15 mouse cellular contexts compared by ENCODE assay signal in the genomic region with DNA sequence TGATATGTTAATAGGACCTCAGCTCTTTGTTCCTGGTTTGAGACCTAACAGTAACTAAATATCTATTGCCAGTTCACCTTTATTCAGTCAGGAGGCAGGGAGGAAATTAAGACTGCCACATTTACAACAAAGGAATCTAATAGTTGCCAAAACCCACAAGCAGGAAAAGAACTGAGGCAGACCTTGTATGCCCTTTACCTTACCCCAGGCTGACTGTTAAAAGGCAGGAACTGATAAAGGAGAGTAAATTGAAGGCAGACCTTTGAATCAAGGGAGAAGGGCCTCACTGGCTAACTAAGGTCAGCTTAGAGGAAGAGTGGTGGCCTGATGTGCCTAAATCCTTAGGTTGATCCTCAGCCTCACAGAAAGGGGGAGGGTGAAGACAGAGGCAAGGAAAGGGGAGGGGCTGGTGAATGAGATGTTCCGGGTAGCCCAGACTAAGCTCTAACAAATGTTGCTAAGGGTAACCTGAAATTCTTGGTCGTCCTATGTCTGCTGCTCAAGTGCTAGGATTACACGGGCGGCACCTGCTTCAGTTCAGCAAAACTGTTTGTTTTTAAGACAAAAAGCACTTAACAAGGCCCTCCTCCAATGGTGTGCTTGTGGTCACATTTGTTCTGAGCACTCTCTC. TPM values are rescaled to one million over a fixed set of nuclear protein-coding genes. Genes with fewer than 3 reads are reported as not detected.
A peak's percentile ranks its signal among the peaks of the same experiment; 100 is the strongest.
DNase-seq lines count a peak whose midpoint lies in the region; ATAC-seq and TF ChIP-seq lines count a peak whose summit lies in the region.
"Had no signal": no experiment of that assay in that cellular context is flagged by ENCODE, and none has a peak within 500 bp of the region (broad histone marks: within the 10 kb centered on the region; RNA-seq: fewer than 3 reads in every experiment).

No protein-coding gene starts in this region.

- no peaks in the 10 kb centered on the region for H3K9me3 ChIP-seq in forebrain, postnatal 0 days (ENCODE audit: low read length)
- no peaks in the 10 kb centered on the region for H3K9me3 ChIP-seq in forebrain, embryonic 16.5 days (ENCODE audit: control insufficient read depth, low read length)
- H3K9me3 ChIP-seq in midbrain, embryonic 11.5 days (ENCODE audit: control insufficient read depth, low read length), result no peaks in the 10 kb centered on the region
- no peaks in the 10 kb centered on the region for H3K9me3 ChIP-seq in midbrain, postnatal 0 days (ENCODE audit: low read length)
- no peaks in the 10 kb centered on the region for H3K9me3 ChIP-seq in limb, embryonic 12.5 days
- H3K9me3 ChIP-seq in lung, postnatal 0 days (ENCODE audit: low read length), result no peaks in the 10 kb centered on the region
- H3K9me3 ChIP-seq: heart, embryonic 12.5 days; neural tube, embryonic 15.5 days had no signal

- H3K27me3 ChIP-seq in forebrain, postnatal 0 days (ENCODE audit: insufficient read depth, low read length), result no peaks in the 10 kb centered on the region
- H3K27me3 ChIP-seq in forebrain, embryonic 16.5 days (replicated peaks; ENCODE audit: control insufficient read depth, insufficient read depth, low read length), result no peaks in the 10 kb centered on the region
- H3K27me3 ChIP-seq in midbrain, embryonic 11.5 days (ENCODE audit: control insufficient read depth, insufficient read depth, low read length), result no peaks in the 10 kb centered on the region
- no peaks in the 10 kb centered on the region for H3K27me3 ChIP-seq in midbrain, postnatal 0 days (ENCODE audit: insufficient read depth, low read length)
- no peaks in the 10 kb centered on the region for H3K27me3 ChIP-seq in limb, embryonic 12.5 days
- no peaks in the 10 kb centered on the region for H3K27me3 ChIP-seq in lung, postnatal 0 days (replicated peaks; ENCODE audit: insufficient read depth, low read length)
- H3K27me3 ChIP-seq: heart, embryonic 12.5 days; neural tube, embryonic 15.5 days had no signal

- H3K4me3 ChIP-seq in forebrain, postnatal 0 days (ENCODE audit: low read depth, low read length), result no peak overlapping the region
- H3K4me3 ChIP-seq in forebrain, embryonic 16.5 days (replicated peaks; ENCODE audit: low read length), result no peak overlapping the region
- no peak overlapping the region for H3K4me3 ChIP-seq in midbrain, embryonic 11.5 days (ENCODE audit: low read depth, low read length)
- no peak overlapping the region for H3K4me3 ChIP-seq in midbrain, postnatal 0 days (ENCODE audit: low read depth, low read length)
- H3K4me3 ChIP-seq in limb, embryonic 12.5 days (replicated peaks), result no peak overlapping the region
- no peak overlapping the region for H3K4me3 ChIP-seq in lung, postnatal 0 days (ENCODE audit: low read depth, low read length)
- H3K4me3 ChIP-seq: gastrocnemius, adult 2 months; heart, embryonic 12.5 days; neural tube, embryonic 15.5 days had no signal

- H3K9ac ChIP-seq in forebrain, postnatal 0 days, result no peak overlapping the region
- no peak overlapping the region for H3K9ac ChIP-seq in forebrain, embryonic 16.5 days (replicated peaks; ENCODE audit: low read depth, low read length)
- H3K9ac ChIP-seq in midbrain, embryonic 11.5 days (ENCODE audit: low read length), result no peak overlapping the region
- no peak overlapping the region for H3K9ac ChIP-seq in midbrain, postnatal 0 days (replicated peaks; ENCODE audit: low read length, poor library complexity, severe bottlenecking)
- no peak overlapping the region for H3K9ac ChIP-seq in limb, embryonic 12.5 days (replicated peaks)
- no peak overlapping the region for H3K9ac ChIP-seq in lung, postnatal 0 days (replicated peaks; ENCODE audit: low read depth)
- H3K9ac ChIP-seq: heart, embryonic 12.5 days; neural tube, embryonic 15.5 days had no signal

- no peak overlapping the region for H3K4me2 ChIP-seq in forebrain, postnatal 0 days (ENCODE audit: low read depth)
- H3K4me2 ChIP-seq in forebrain, embryonic 16.5 days (ENCODE audit: low read length), result no peak overlapping the region
- no peak overlapping the region for H3K4me2 ChIP-seq in midbrain, embryonic 11.5 days
- H3K4me2 ChIP-seq in midbrain, postnatal 0 days (ENCODE audit: low read depth, low read length, poor library complexity, severe bottlenecking), result no peak overlapping the region
- H3K4me2 ChIP-seq in limb, embryonic 12.5 days, result no peak overlapping the region
- no peak overlapping the region for H3K4me2 ChIP-seq in lung, postnatal 0 days (replicated peaks; ENCODE audit: low read depth, low read length)
- H3K4me2 ChIP-seq: heart, embryonic 12.5 days; neural tube, embryonic 15.5 days had no signal

- 9% methylated on average over 4 of the region's 4 CpGs for WGBS in forebrain, postnatal 0 days
- 5% methylated on average over 4 of the region's 4 CpGs for WGBS in forebrain, embryonic 16.5 days
- WGBS in midbrain, embryonic 11.5 days, result 12% methylated on average over 4 of the region's 4 CpGs
- WGBS in midbrain, postnatal 0 days, result 15% methylated on average over 4 of the region's 4 CpGs
- 23% methylated on average over 4 of the region's 4 CpGs for WGBS in limb, embryonic 12.5 days
- WGBS in lung, postnatal 0 days, result 39% methylated on average over 4 of the region's 4 CpGs

- no peak for TF ChIP-seq EP300 in lung, postnatal 0 days (IDR thresholded peaks at IDR 0.05)

- DNase-seq in forebrain, postnatal 0 days, result no peak
- no peak for DNase-seq in midbrain, embryonic 11.5 days (ENCODE audit: low spot score, missing footprints)
- no peak for DNase-seq in midbrain, postnatal 0 days (ENCODE audit: low spot score)
- DNase-seq in lung, postnatal 0 days (ENCODE audit: low spot score), result no peak
- DNase-seq in lung, postnatal 36 days, result no peak
- DNase-seq: cerebellum, adult 11 months; gastrocnemius, adult 2 months; heart, postnatal 4 days; kidney, adult 11 months; retina, postnatal 1 day had no signal

- no peak overlapping the region for H3K27ac ChIP-seq in forebrain, postnatal 0 days (ENCODE audit: low read depth, low read length)
- no peak overlapping the region for H3K27ac ChIP-seq in forebrain, embryonic 16.5 days (ENCODE audit: low read length)
- H3K27ac ChIP-seq in midbrain, embryonic 11.5 days (ENCODE audit: low read depth, low read length), result no peak overlapping the region
- H3K27ac ChIP-seq in midbrain, postnatal 0 days (ENCODE audit: low read depth, low read length), result no peak overlapping the region
- H3K27ac ChIP-seq in limb, embryonic 12.5 days, result peak overlapping the region; percentile 35; the same call in 1 of the 2 replicates
- H3K27ac ChIP-seq in lung, postnatal 0 days (ENCODE audit: low read length), result no peak overlapping the region
- H3K27ac ChIP-seq: gastrocnemius, adult 2 months; neural tube, embryonic 15.5 days had no signal

- no peaks in the 10 kb centered on the region for H3K36me3 ChIP-seq in forebrain, postnatal 0 days (ENCODE audit: insufficient read depth)
- no peaks in the 10 kb centered on the region for H3K36me3 ChIP-seq in forebrain, embryonic 16.5 days (ENCODE audit: control insufficient read depth, insufficient read depth)
- no peaks in the 10 kb centered on the region for H3K36me3 ChIP-seq in midbrain, embryonic 11.5 days (ENCODE audit: control insufficient read depth, insufficient read depth, low read length)
- H3K36me3 ChIP-seq in midbrain, postnatal 0 days (ENCODE audit: insufficient read depth, low read length), result no peaks in the 10 kb centered on the region
- no peaks in the 10 kb centered on the region for H3K36me3 ChIP-seq in limb, embryonic 12.5 days
- no peaks in the 10 kb centered on the region for H3K36me3 ChIP-seq in lung, postnatal 0 days (ENCODE audit: insufficient read depth, low read length)
- H3K36me3 ChIP-seq: heart, embryonic 12.5 days; neural tube, embryonic 15.5 days had no signal

- ATAC-seq in forebrain, postnatal 0 days, result peak; percentile 62; the same call in 1 of the 2 replicates
- ATAC-seq in forebrain, embryonic 16.5 days, result no peak
- peak; percentile 66 for ATAC-seq in midbrain, embryonic 11.5 days (ENCODE audit: low FRiP score)
- no peak for ATAC-seq in midbrain, postnatal 0 days (ENCODE audit: low FRiP score)
- ATAC-seq in limb, embryonic 12.5 days (ENCODE audit: insufficient number of reproducible peaks, insufficient read depth, low FRiP score, low TSS enrichment, low read depth), result no peak; the same call in 1 of the 2 replicates
- no peak for ATAC-seq in lung, postnatal 0 days
- ATAC-seq in granulocyte monocyte progenitor cell, adult 5-6 weeks (replicated peaks; ENCODE audit: poor library complexity, severe bottlenecking), result no peak

- H3K4me1 ChIP-seq in forebrain, postnatal 0 days (ENCODE audit: insufficient read depth), result no peaks in the 10 kb centered on the region
- H3K4me1 ChIP-seq in forebrain, embryonic 16.5 days (replicated peaks; ENCODE audit: control insufficient read depth, insufficient read depth, low read length), result no peaks in the 10 kb centered on the region
- peaks cover 4% of the 10 kb centered on the region for H3K4me1 ChIP-seq in midbrain, embryonic 11.5 days (ENCODE audit: control insufficient read depth, insufficient read depth, low read length)
- H3K4me1 ChIP-seq in midbrain, postnatal 0 days (ENCODE audit: insufficient read depth, low read length), result no peaks in the 10 kb centered on the region
- H3K4me1 ChIP-seq in limb, embryonic 12.5 days (replicated peaks), result peaks cover 55% of the 10 kb centered on the region
- H3K4me1 ChIP-seq in lung, postnatal 0 days (ENCODE audit: insufficient read depth, low read depth, low read length), result no peaks in the 10 kb centered on the region
- H3K4me1 ChIP-seq: neural tube, embryonic 15.5 days had no signal

- TF ChIP-seq CTCF in forebrain, postnatal 0 days (IDR thresholded peaks at IDR 0.05; ENCODE audit: low read depth), result no peak
- TF ChIP-seq CTCF in midbrain, postnatal 0 days (IDR thresholded peaks at IDR 0.05), result no peak
- no peak for TF ChIP-seq CTCF in lung, postnatal 0 days (IDR thresholded peaks at IDR 0.05)

RNA-seq across cellular contexts. Expression of a gene that starts 16.1 kb away (rescaled TPM):
- 24.7 and 32.8 TPM in 2 replicates for total RNA-seq in forebrain, postnatal 0 days (2014; rRNA removed)
- 19.4 and 28.8 TPM in 2 replicates for polyA plus RNA-seq in forebrain, postnatal 0 days (2015; fragmentation: Nextera tagmentation; extraction: Ambion mirVana)
- polyA plus RNA-seq in forebrain, embryonic 16.5 days (2015; fragmentation: Nextera tagmentation; extraction: Ambion mirVana), result 45.1 and 56.0 TPM in 2 replicates
- polyA plus RNA-seq in midbrain, embryonic 11.5 days (2014; fragmentation: Nextera tagmentation; extraction: Ambion mirVana), result 60.9 and 63.5 TPM in 2 replicates
- 32.7 and 34.5 TPM in 2 replicates for total RNA-seq in midbrain, postnatal 0 days (2014; rRNA removed)
- 25.4 and 27.6 TPM in 2 replicates for polyA plus RNA-seq in midbrain, postnatal 0 days (2015; fragmentation: Nextera tagmentation; extraction: Ambion mirVana)
- 103 and 106 TPM in 2 replicates for polyA plus RNA-seq in limb, embryonic 12.5 days (2016; fragmentation: Nextera tagmentation; extraction: Ambion mirVana)
- polyA plus RNA-seq in lung, postnatal 0 days (2015; fragmentation: Nextera tagmentation; extraction: Ambion mirVana), result 41.6 and 47.0 TPM in 2 replicates
- total RNA-seq in granulocyte monocyte progenitor cell, adult 5-6 weeks (2014; fragmentation: Nextera tagmentation), result 113 and 131 TPM in 2 replicates
- 118 and 127 TPM in 2 replicates for total RNA-seq in granulocyte monocyte progenitor cell, adult 5-6 weeks (2017)

Comparison
In these comparisons a context has a peak if more than half of its experiments do, and no peak if none do; other contexts are left out.
1. ATAC-seq: peak in forebrain, postnatal 0 days (single experiment) and midbrain, embryonic 11.5 days (single experiment); none in forebrain, embryonic 16.5 days (single experiment), midbrain, postnatal 0 days (single experiment), limb, embryonic 12.5 days (single experiment), lung, postnatal 0 days (single experiment) and granulocyte monocyte progenitor cell, adult 5-6 weeks (single experiment).